Mouse (Mus musculus) CH12.LX (cell line): ENCODE measurements around the gene Slc38a5.

Experiments
- CTCF ChIP-seq, 2 experiments: IDR thresholded peaks in 1 of 2; conservative IDR thresholded peaks in 1 of 2; 2 replicates each; pipeline ENCODE4 v1.5.1; 2011 to 2012; ENCODE audit warnings: low read depth in 2 of 2, low read length in 2 of 2, improper control_type of control experiment in 1 of 2, inconsistent platforms in 1 of 2, mild to moderate bottlenecking in 1 of 2, moderate library complexity in 1 of 2
- E2F4 ChIP-seq: IDR thresholded peaks from 2 replicates; pipeline ENCODE4 v1.6.1; 2011; ENCODE audit warnings: low read depth, low read length, improper control_type of control experiment; ENCODE audit not compliant: insufficient replicate concordance
- EP300 ChIP-seq: IDR thresholded peaks from 2 replicates; pipeline ENCODE4 v1.6.1; 2011; ENCODE audit warnings: low read length, improper control_type of control experiment
- MEF2A ChIP-seq: IDR thresholded peaks from 2 replicates; pipeline ENCODE4 v1.6.1; 2014; ENCODE audit warnings: low read depth, mild to moderate bottlenecking, inconsistent platforms, low read length, improper control_type of control experiment, borderline replicate concordance
- MXI1 ChIP-seq: IDR thresholded peaks from 2 replicates; pipeline ENCODE4 v1.6.1; 2011; ENCODE audit warnings: mild to moderate bottlenecking, low read depth, low read length, improper control_type of control experiment
- NELFE ChIP-seq: IDR thresholded peaks from 2 replicates; pipeline ENCODE4 v1.6.1; 2011; ENCODE audit warnings: low read depth, low read length, improper control_type of control experiment
- PAX5 ChIP-seq: IDR thresholded peaks from 2 replicates; pipeline ENCODE4 v1.6.1; 2012; ENCODE audit warnings: low read length, inconsistent platforms, mixed read lengths
- POLR2A ChIP-seq: IDR thresholded peaks from 2 replicates; pipeline ENCODE4 v1.6.1; 2011; ENCODE audit warnings: low read depth, mild to moderate bottlenecking, improper control_type of control experiment, low read length
- SIN3A ChIP-seq: IDR thresholded peaks from 2 replicates; pipeline ENCODE4 v1.6.1; 2012; ENCODE audit warnings: low read length, improper control_type of control experiment, inconsistent platforms
- ZKSCAN1 ChIP-seq: IDR thresholded peaks from 2 replicates; pipeline ENCODE4 v1.6.1; 2012; ENCODE audit warnings: low read depth, inconsistent platforms, low read length, improper control_type of control experiment, borderline replicate concordance
- ZNF384 ChIP-seq: IDR thresholded peaks from 2 replicates; pipeline ENCODE4 v1.6.1; 2012; ENCODE audit warnings: low read depth, low read length, improper control_type of control experiment, inconsistent platforms

DNA sequence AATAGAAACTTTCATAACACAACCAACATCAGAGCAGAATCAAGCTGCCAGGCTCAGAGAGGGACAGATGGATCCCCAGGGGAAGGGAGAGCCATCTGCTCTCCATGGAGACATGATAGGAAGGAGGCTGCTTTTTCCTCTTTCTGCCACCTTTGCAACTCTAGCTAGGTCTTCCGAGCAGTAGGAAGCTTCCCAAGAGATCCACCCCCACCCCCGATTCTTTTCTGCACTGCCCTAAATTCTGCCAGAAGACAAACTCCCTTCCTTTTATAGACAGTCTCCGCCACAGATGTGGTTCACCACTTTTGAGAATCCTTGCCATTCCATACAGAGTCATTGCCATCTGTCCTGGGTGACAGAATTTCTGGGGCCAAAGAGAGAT, 48.6 kb upstream of the Slc38a5 start:
- TF ChIP-seq E2F4 = no peak
- no peak for TF ChIP-seq POLR2A
- TF ChIP-seq MXI1 = no peak
- TF ChIP-seq MEF2A = no peak
- no peak for TF ChIP-seq EP300
- TF ChIP-seq PAX5 = no peak
- no peak for TF ChIP-seq CTCF (conservative IDR thresholded peaks at IDR 0.05 in 1 of 2, IDR thresholded peaks at IDR 0.05 in 1 of 2; ENCODE audit: low read depth in 2 of 2, low read length in 2 of 2)
- TF ChIP-seq ZKSCAN1 = no peak
- no peak for TF ChIP-seq NELFE
- TF ChIP-seq ZNF384 = no peak
- TF ChIP-seq SIN3A = no peak
